Mouse (Mus musculus): ENCODE data around the gene Sbno2.

Gene Sbno2

DNA sequence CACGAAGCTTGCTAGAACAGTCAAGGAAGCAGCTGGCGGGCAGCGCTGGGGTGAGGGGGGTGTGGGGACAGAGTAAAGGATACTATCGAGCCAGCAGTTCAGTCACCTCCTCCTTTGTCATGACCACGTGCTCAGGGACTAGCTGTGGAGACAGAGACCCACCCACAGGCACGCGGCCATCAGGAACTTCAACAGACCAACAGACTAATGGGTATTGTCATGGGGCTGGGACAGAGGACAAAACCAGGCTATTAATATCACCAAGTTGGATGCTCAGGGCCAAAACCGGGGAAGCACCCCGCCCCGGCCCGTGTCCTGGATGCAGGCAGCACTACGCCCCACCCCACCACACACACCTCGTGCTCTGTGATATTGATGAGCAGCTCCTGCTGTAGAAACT lies 68.5 kb downstream of the Sbno2 start:
- DNase-seq (ENCODE audit: low spot score in 2 of 2) = no peak

DNA sequence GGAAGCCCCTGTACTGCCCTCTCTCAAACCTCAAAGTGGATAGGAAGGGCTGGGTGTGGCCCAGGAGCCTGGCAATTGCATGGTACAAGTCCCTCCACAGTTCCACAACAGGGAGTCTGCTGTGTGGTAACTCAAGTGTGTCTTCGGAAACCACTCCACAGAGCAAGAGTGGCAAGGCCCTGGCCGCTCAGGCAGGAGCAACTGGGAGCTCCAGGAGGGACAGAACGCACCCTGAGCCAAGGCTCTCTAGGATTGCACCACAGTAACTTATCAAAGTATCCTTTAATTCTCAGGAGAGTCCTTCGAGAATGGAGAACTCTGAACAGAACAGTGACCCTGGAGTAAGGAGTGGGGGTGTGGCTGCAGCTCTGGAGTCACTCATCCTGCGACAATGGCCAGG lies 69.7 kb downstream of the Sbno2 start:
- no peak for DNase-seq (ENCODE audit: low spot score in 2 of 2)

DNA sequence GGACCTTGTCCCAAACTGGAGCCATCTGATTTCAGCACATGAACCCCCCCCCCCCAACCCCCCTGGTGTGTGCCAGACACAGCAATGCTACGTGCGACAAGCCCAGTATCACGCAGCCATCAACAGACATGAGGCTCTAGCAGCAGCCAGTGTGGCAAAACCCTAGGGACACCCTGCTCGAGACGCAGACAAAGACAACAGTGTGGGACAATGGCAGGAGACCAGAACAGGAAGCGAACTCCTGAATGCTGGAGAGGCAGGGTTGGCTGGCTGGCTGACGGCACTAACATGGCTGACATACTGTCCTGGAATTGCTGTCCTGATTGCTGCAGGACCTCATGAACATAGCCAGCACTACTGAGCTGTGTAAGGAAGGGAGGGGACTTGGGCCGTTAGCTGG lies 70.2 kb downstream of the Sbno2 start:
- DNase-seq (ENCODE audit: low spot score in 2 of 2) = no peak

DNA sequence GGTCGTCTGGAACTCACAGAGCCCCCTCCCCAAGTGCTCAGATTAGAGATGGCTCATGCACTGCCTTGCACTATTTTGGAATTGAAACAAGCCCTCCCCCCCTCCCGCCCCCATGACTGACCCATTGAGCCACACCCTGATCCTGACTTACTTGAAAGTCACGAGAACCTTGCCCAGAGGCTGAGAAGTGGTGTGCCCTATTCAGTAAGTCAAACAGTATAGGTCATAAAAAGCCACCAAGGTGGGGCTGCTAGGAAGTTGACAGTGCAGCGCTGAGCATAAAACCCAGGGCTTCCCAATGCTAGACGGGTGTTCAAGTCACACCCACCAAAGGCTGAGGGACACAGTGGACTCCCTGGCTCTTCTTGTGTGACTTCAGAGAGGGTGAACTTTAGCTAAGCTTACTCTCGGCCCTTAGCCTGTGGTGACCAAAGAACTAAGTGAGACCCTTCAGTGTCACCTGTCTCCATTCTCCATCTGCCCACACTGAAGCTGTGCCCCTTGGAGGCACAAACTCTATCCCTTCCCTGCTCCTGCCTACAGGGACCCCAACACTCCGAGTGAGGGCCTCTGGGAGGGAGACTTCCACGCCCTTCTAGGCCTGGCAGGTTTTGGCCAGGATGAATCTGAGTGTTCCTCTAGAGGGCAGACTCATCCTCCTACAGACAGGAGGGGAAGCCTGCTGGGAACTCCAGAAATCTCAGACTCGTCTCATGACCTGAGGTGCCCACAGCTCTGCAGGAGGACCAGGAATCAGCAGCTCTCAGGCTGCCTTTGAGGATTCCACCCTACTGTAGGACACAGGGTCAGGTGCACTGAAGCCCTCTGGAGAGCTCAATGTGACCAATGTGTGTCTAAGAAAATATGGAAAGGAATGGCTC lies 71.6 kb downstream of the Sbno2 start:
- DNase-seq (ENCODE audit: low spot score in 2 of 2) = no peak

DNA sequence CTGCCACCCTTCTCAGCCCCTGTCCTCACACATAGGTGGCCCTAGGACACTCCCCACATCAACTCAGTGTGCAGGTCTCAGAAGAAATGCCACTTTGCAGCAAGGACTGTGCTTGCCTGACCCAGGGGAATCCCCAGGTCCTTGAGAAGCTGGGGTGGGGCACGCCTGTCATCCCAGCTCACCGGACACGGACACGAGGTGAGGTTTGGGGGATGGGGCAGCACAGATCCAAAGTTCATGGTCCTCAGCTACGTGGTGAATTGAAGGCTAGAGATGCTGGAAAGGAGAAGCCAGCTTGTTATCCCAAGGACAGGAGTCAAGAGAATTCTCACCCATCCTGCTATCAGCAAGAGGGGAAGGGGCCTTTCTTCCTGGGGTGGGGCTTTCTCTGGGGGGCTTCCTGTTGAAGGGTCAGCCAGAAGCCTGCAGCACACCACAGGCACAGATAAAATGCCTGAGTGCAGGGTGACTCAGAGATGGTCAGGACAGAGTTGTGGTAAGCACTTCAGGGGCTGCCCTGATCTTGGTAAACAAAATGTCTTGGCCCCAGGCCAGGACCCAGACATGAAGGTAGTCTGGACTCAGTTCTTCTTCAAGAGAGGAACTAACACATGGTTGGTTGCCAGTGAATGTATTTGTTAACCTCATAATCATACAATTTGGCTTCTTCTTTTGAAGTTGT lies 72.4 kb downstream of the Sbno2 start:
- no peak for DNase-seq (ENCODE audit: low spot score in 2 of 2)

DNA sequence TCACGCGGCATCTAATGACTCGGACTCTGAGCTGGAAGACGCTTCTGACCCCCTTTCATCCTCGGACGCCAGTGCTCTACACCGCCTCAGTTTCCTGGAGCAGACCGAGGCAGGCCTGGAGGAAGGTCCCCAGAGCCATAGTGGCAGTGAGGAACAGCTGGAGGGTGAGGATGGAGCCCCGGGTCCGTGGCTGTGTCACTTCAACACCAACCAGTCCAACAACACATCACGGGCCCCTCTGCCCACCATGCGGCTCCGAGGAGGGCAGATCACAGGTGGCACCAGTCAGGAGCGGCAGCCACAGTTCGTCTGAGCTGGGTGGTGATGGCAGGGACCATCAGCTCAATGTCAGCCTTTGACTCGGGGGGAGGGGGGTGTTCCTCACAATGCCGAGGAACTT lies 74.6 kb downstream of the Sbno2 start:
- no peak for DNase-seq (ENCODE audit: low spot score in 2 of 2)

DNA sequence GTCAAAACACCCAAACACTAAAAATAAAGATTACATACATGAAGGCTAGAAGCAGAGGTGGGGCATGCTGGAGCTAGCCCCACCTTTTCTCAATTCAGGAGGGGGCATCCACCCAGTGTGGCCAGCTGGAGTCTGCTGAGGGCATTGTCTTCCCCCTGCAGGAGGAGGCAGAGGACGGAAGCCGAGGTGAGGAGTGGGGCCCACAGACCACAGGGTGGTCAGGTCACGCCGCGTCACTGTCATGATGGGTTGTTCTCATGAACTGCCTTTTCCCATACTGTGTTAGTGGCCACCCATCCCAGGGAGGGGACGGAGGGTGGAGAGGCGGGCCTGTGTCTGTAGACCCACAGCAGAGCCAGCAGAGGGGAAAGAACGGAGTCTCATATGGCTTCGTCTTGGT lies 75.2 kb downstream of the Sbno2 start:
- no peak for DNase-seq (ENCODE audit: low spot score in 2 of 2)

DNA sequence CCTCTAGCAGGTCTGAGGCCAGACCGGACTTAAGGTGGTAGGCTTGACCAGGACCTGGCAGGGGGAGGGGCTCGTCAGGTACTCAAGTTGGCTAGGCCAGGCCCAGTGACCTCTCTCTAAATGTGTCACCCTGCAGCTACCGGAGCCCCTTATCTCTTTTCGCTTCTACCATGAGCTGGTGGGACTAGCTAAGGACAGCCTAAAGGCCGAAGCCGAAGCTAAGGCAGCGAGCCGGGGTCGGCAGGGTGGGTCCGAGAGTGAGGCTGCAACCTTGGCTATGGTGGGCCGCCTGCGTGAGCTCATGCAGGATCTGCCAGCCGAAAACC lies 76.9 kb downstream of the Sbno2 start:
- DNase-seq (ENCODE audit: low spot score in 2 of 2) = no peak

DNA sequence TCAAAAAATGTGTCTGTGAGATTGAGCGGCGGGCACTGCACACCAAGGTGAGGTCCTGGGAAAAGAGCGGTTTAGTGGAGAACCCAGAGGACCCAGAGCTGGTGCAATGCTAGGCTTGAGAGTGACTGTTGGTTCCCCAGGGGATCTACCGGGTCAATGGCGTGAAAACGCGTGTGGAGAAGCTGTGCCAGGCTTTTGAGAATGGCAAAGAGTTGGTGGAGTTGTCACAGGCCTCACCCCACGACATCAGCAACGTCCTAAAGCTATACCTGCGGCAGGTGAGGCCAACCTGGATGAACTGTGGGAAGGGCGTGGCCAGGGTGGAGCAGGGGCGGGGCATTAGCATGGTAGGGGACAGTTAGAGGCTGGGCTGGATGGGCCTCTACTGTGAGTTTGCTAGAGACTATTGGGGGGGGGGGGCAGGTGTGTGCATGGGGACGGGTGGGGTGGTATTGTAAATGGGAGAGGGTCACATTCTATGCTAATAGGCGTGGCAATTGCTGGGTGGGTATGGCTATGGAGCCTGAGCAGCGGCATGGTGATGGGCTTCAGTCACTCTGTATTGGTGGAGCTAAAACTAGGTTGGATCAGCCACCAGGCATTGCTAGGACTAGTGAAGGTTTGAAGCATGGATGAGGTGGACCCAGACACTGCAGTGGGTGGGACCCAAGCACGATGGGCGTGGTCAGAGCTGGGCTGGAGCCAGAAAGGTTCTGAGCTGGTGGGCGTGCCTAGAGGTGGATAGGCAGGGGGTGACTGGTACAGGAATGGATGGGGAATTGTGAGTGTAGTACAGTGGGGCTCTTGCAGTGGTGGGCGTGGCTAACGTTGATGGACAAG lies 77.5 kb downstream of the Sbno2 start:
- DNase-seq (ENCODE audit: low spot score in 2 of 2) = no peak

DNA sequence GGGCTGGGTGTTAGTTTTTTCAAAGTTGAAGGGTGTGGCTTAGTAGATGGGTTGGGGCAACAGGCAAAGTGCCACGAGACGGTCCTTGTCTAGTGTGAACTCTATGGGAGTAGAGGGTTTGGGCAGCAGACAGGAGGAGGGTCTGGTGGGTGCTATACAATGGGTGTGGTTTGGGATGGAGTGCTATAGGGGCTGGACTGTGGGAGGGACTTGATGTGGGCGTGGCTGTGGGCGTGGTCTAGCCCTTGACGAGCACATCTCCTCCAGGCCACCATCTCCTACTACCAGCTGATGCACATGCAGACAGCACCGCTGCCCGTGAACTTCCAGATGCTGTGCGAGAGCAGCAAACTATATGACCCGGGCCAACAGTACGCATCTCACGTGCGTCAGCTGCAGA lies 79.5 kb downstream of the Sbno2 start:
- DNase-seq (ENCODE audit: low spot score in 2 of 2) = no peak

DNA sequence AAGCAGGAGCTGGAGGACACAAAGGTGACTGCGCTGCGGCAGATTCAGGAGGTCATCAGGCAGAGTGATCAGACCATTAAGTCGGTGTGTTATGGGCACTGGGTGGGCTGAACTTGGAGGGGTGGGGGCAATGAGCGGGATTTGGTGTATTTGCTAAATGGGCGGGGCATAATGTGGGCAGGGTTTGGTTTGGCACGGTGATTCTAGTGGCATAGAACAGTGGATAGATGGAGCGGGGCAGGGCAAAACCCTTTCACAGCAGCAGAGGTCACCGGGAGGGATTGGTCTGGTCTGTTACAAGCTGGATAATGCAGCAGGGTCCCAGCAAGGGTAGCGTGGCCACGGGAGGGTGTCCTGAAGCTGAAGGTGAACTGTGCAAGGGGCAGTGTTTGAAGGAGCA lies 79.9 kb downstream of the Sbno2 start:
- DNase-seq (ENCODE audit: low spot score in 2 of 2) = no peak

DNA sequence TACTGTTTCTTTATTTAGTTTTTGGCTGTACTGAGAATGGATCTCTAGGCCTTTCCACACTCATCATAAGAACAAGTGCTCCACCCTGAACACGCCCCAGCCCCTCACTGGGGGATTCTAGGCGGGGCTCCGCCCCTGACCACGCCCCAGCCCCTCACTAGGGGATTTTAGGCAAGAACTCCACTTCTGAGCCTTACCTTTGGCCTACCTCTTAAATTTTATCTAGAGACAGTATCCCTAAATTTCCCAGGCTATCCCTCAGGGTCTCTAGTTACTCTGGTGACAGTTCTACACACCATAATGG lies 80.4 kb downstream of the Sbno2 start:
- DNase-seq (ENCODE audit: low spot score in 2 of 2) = no peak

DNA sequence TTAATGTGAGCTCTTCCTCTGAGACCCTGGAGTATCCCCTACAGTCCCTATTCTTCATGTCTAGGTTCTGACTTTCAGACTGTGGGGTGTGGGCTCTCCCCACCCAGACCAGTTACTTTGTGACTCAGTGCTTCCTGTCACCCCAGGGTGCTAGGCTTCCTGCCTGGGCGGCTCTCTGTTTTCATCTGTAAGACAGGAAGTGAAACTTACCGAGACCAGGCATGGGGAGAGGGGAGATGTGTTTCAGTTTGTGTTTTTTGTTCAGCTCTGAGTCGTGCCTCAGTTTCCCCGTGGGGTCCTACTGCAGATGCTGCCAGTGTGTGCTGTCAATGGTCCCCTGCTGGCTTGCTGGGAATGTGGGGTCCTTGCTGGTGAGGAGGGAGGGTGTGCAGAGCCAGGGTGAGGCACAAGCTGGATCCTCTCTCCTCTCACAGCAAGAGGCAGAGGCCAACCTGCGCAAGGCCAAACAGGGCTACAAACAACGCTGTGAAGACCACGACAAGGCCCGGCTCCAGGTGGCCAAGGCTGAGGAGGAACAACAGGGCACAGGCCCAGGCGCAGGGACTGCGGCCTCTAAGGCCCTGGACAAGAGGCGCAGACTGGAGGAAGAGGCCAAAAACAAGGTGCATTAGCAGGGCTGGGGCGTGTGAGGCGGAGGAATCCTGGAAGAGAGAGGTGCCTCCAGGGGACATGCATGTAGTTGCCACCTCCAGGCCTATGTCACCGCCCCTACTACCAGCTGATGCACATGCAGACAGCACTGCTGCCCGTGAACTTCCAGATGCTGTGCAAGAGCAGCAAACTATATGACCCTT lies 80.9 kb downstream of the Sbno2 start:
- DNase-seq (ENCODE audit: low spot score in 2 of 2) = no peak

DNA sequence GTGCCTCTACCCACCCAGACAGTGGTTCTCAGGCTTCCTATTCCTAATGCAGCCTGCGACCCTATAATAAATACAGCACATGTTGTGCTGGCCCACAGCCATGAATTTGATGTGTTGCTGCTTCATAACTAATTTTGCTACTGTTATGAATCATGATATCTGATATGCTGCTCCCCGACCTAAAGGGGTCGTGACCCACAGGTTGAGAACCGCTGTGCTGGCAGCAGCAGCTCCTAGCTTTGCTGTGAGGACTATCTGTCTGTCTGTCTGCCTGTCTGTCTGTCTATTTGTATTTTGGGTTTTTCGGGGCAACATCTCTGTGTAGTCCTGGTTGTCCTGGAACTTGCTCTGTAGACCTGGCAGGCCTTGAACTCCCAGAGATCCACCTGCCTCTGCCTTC lies 81.6 kb downstream of the Sbno2 start:
- no peak for DNase-seq (ENCODE audit: low spot score in 2 of 2)

DNA sequence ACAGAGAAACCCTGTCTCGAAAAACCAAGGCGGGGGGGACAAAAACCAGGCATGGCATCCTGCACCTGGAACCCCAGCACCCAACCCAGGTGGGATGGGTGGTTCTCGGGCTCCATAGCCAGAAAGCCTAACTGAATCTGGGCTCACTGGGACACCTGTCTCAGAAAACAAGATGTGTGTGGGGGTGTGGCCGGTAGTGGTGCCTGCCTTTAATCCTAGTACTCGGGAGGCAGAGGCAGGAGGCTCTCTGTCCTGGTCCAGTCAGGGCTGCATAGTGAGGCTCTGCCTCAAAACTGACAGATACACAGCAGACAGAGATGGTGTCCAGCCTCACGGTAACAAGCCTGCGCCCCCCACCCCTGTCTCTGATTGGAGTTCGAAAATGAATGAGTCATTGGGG lies 82.6 kb downstream of the Sbno2 start:
- no peak for DNase-seq (ENCODE audit: low spot score in 2 of 2)

DNA sequence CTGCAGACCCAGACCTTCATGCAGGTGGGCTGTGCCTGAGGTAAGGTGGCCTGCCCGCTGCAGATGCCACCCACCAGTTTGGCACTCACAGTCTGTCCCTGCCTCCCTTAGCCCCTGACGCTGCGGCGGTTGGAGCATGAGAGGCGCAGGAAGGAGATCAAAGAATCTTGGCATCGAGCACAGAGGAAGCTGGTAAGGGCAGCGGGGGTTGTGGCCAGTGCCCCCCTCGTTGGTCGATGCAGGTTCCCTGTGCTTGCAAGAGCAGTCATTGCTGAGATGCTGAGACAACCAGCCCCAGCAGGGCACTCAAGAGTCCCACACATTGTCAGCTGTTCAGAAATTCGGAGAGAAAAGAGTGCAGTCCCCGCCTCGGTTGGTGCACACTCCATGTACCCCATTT lies 83.2 kb downstream of the Sbno2 start:
- DNase-seq (ENCODE audit: low spot score in 2 of 2) = no peak

DNA sequence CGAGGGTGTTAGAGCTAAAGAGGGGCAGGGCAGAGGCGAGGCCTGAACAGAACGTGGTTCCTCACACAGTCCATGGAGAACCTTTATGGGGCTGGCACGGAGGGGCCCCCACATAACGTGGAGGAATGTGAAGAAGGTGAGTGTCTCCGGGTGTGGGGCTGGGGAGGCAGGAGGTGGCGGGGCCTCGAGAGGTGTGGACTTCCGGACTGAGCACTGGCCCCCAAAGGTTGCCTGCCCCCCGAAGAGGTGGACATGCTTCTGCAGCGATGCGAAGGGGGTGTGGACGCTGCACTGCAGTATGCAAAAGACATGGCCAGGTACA lies 84.1 kb downstream of the Sbno2 start:
- no peak for DNase-seq (ENCODE audit: low spot score in 2 of 2)

DNA sequence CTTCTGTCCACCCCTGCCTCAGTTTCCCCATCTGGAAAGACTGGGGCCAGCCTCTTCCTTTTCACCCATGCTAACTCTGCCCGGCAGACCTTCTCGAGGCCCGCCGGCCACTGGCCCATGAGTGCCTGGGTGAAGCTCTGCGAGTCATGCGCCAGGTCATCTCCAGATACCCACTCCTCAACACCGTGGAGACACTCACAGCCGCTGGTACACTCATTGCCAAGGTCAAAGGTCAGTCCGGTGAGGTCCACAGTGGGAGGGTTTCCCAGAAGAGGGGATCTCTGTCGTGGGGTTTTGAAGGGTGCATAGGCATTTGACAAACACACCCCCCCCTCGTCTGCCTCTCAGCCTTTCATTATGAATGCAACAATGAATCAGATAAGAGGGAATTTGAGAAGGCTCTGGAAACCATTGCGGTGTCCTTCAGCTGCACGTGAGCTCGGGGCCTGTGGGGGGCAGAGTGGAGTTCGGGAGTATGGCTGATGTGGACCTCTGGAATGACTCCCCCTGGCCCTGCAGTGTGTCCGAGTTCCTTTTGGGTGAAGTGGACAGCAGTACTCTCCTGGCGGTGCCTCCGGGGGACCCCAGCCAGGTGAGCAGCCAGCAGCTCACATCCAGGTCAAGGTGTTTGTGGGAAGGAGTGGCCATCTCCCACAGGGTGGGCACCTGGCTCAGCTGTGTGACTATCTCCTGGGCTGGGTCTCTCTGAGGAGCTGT lies 84.6 kb downstream of the Sbno2 start:
- DNase-seq (ENCODE audit: low spot score in 2 of 2) = no peak

DNA sequence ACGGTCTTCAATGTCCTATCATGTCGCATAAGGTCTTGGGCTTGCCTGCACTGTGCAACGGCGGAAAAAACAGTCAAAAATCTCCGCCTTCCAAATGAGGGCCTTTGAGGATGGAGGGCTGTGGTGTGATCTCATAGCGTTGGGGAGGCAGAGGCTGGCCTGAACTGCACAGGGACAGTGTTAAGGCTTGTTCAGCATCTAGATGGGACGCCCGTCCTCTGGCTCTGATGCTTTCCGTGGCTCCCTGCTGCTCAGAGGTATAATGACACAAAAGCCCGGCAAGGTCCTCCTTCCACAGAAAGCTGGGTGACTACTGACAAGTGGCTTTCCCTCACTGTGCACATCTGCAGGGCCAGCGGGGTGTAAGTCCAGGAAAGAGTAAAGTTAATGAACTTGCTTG lies 85.2 kb downstream of the Sbno2 start:
- DNase-seq (ENCODE audit: low spot score in 2 of 2) = no peak

DNA sequence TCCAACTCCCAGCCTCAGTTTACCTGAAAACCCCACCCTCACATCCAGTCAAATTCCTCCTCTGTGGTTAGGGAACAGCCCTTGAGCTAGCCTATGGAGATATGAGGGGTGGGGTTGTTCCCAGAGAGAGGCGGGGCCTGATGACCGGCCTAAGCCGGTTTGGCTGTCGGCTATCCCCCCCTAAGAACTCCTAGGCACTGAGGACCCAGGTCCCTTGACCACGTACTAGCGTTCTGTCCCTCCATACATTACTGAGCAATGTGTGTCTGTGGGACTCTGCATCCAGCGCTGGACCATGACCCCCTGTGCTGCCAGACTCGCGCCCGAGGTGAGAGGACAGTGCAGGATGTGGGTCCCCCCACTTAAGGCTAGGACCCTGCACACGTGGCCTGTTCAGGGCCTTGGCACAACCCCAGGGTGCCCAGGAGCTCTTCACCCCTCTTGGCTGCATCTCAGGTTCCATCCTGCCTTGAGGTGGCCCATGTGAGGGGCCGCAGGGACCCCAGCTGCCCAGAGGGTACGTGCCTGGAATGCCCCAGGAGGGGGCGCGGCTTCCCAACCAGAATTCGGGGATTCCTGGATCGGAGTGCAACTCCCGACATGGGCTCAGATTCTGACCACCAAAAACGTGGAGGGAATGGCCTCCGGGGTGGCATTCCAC lies 85.8 kb downstream of the Sbno2 start:
- no peak for DNase-seq (ENCODE audit: low spot score in 2 of 2)

DNA sequence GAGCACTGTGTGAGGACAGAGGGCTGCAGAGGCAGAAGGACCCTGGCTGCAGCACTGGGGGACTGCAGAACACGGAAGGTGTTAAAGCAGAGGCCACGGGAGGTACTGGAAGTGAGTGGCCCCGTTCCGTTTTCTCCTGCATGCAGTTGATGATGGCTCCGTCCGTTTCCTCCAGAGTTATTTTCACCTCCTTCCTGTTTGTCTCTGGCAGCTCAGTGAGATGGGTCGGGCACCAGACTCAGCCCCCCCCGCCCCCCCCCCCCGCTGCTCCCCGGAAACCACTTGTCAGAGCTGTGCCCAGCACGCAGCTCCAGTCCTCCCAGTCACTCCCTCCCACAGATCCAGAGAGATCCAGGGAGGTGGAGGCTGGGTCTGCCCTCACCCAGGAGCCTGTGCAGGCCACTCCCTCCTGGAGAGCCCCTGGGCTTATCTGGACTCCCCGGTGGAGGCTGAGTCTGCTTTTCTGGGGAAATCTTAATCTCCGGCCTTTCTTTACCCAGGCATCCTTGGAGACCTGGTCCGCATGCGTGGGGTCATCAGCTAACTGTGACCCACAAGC lies 86.6 kb downstream of the Sbno2 start:
- no peak for DNase-seq (ENCODE audit: low spot score in 2 of 2)
